Mouse (Mus musculus) brown adipose tissue, adult 24 weeks (tissue): ENCODE measurements at regions not wholly inside any gene's neighbourhood (a gene's known extent, or its start where the extent isn't known, plus 50 kb on each side); places are given as distances from the start of the nearest gene placed in this dataset.

ENCODE experiments used
- H3K27ac ChIP-seq: fragments of 200-500 bp; replicated peaks from 2 replicates; pipeline ENCODE4 v1.5.1; 2012; ENCODE audit warnings: low read depth, mild to moderate bottlenecking, low read length
- H3K4me1 ChIP-seq: fragments of 200-500 bp; 2 replicates; pipeline ENCODE4 v1.6.1; 2012; ENCODE audit warnings: low read length, mixed read lengths; ENCODE audit not compliant: control insufficient read depth, insufficient read depth, insufficient read length
- H3K4me3 ChIP-seq: fragments of 200-500 bp; 2 replicates; pipeline ENCODE4 v1.5.1; 2012; ENCODE audit warnings: low read depth, mild to moderate bottlenecking, low read length, moderate library complexity; ENCODE audit not compliant: insufficient read depth

- H3K4me3 ChIP-seq = no peak overlapping the region
- H3K27ac ChIP-seq = no peak overlapping the region
Measured at GRCm38 (mm10) chr10:19471349-19472040, 115.2 kb downstream of the Olig3 start.

GRCm38 (mm10) chr10:19472066-19472465, 115.7 kb downstream of the Olig3 start:
- Histone ChIP-seq H3K4me1 (no peaks in the 10 kb centered on the region), H3K27ac (no peak overlapping the region), H3K4me3 (no peak overlapping the region)

More at GRCm38 (mm10) chr10:19471349-19472040, 115.2 kb downstream of the Olig3 start:
- no peaks in the 10 kb centered on the region for H3K4me1 ChIP-seq

- no peak overlapping the region for H3K27ac ChIP-seq
- no peak overlapping the region for H3K4me3 ChIP-seq
- H3K4me1 ChIP-seq = no peaks in the 10 kb centered on the region
Measured at GRCm38 (mm10) chr10:19472949-19473535, 116.7 kb downstream of the Olig3 start.

GRCm38 (mm10) chr10:19485537-19486135, 106.1 kb upstream of the Ifngr1 start:
- Histone ChIP-seq H3K4me3 (no peak overlapping the region), H3K4me1 (no peaks in the 10 kb centered on the region), H3K27ac (no peak overlapping the region)

GRCm38 (mm10) chr10:19490500-19490899, 101.2 kb upstream of the Ifngr1 start:
- H3K4me3 ChIP-seq = no peak overlapping the region
- no peak overlapping the region for H3K27ac ChIP-seq
- H3K4me1 ChIP-seq = peaks cover 4% of the 10 kb centered on the region; the same call in 1 of the 2 replicates

GRCm38 (mm10) chr10:19491513-19492380, 100.0 kb upstream of the Ifngr1 start:
- no peak overlapping the region for H3K4me3 ChIP-seq
- peaks cover 4% of the 10 kb centered on the region; the same call in 1 of the 2 replicates for H3K4me1 ChIP-seq
- H3K27ac ChIP-seq = peak overlapping the region; percentile 43

GRCm38 (mm10) chr10:19494461-19495105, 97.2 kb upstream of the Ifngr1 start:
- Histone ChIP-seq H3K4me1 (peaks cover 4% of the 10 kb centered on the region; the same call in 1 of the 2 replicates), H3K27ac (peak overlapping the region; percentile 95), H3K4me3 (peak overlapping the region; percentile 50)

- Histone ChIP-seq H3K4me3 (no peak overlapping the region), H3K27ac (no peak overlapping the region), H3K4me1 (no peaks in the 10 kb centered on the region)
Measured at GRCm38 (mm10) chr10:19498112-19498511, 93.6 kb upstream of the Ifngr1 start.

- no peak overlapping the region for H3K4me3 ChIP-seq
- H3K4me1 ChIP-seq = no peaks in the 10 kb centered on the region
- no peak overlapping the region for H3K27ac ChIP-seq
Measured at GRCm38 (mm10) chr10:19502874-19503273, 88.9 kb upstream of the Ifngr1 start.

GRCm38 (mm10) chr10:19503846-19504765, 87.6 kb upstream of the Ifngr1 start:
- H3K27ac ChIP-seq = no peak overlapping the region; the same call in 1 of the 2 replicates
- H3K4me3 ChIP-seq = no peak overlapping the region
- peaks cover 4% of the 10 kb centered on the region; the same call in 1 of the 2 replicates for H3K4me1 ChIP-seq

GRCm38 (mm10) chr10:19505174-19505573, 86.6 kb upstream of the Ifngr1 start:
- H3K4me3 ChIP-seq = no peak overlapping the region

GRCm38 (mm10) chr10:19505979-19506378, 85.8 kb upstream of the Ifngr1 start:
- Histone ChIP-seq H3K4me3 (no peak overlapping the region), H3K4me1 (peaks cover 4% of the 10 kb centered on the region; the same call in 1 of the 2 replicates), H3K27ac (no peak overlapping the region)

More at GRCm38 (mm10) chr10:19505174-19505573, 86.6 kb upstream of the Ifngr1 start:
- peaks cover 4% of the 10 kb centered on the region; the same call in 1 of the 2 replicates for H3K4me1 ChIP-seq
- no peak overlapping the region for H3K27ac ChIP-seq

GRCm38 (mm10) chr10:19506434-19506833, 85.3 kb upstream of the Ifngr1 start:
- Histone ChIP-seq H3K27ac (no peak overlapping the region), H3K4me1 (peaks cover 4% of the 10 kb centered on the region; the same call in 1 of the 2 replicates), H3K4me3 (no peak overlapping the region)
